Mouse (Mus musculus) liver, embryonic 16.5 days (tissue): ENCODE measurements around the gene Tcp11. TPM values are rescaled to one million over a fixed set of nuclear protein-coding genes. Genes with fewer than 3 reads are reported as not detected.

Experiments used
- ATAC-seq: fragments of 200-750 bp; cut with Nextera tagmentation; 2 replicates; pipeline ENCODE4 v1.8.0; 2017; ENCODE audit warnings: low read depth, mild to moderate bottlenecking, moderate number of reproducible peaks, moderate library complexity
- H3K27ac ChIP-seq: fragments of 300-500 bp; sonication (generic); 2 replicates; pipeline ENCODE4 v1.5.1; 2014; ENCODE audit warnings: mild to moderate bottlenecking, low read length
- H3K27me3 ChIP-seq: fragments of 300-500 bp; sonication (generic); 2 replicates; pipeline ENCODE4 v1.6.1; 2014; ENCODE audit warnings: low read depth, low read length, mixed read lengths; ENCODE audit not compliant: control insufficient read depth, insufficient read depth
- H3K36me3 ChIP-seq: fragments of 300-500 bp; sonication (generic); 2 replicates; pipeline ENCODE4 v1.6.1; 2014; ENCODE audit warnings: mild to moderate bottlenecking; ENCODE audit not compliant: control insufficient read depth, insufficient read depth
- H3K4me1 ChIP-seq: fragments of 300-500 bp; sonication (generic); 2 replicates; pipeline ENCODE4 v1.6.1; 2014; ENCODE audit warnings: low read depth, low read length, mixed read lengths; ENCODE audit not compliant: control insufficient read depth
- H3K4me2 ChIP-seq: fragments of 300-500 bp; sonication (generic); 2 replicates; pipeline ENCODE4 v1.6.1; 2014; ENCODE audit warnings: low read depth, low read length, mixed read lengths
- H3K4me3 ChIP-seq: fragments of 300-500 bp; sonication (generic); 2 replicates; pipeline ENCODE4 v1.5.1; 2014; ENCODE audit warnings: low read depth, mild to moderate bottlenecking, low read length
- H3K9ac ChIP-seq: fragments of 300-500 bp; sonication (generic); 2 replicates; pipeline ENCODE4 v1.6.1; 2014; ENCODE audit warnings: low read depth, low read length
- H3K9me3 ChIP-seq: fragments of 300-500 bp; sonication (generic); replicated peaks from 2 replicates; pipeline ENCODE4 v1.6.1; 2016; ENCODE audit warnings: low read length; ENCODE audit not compliant: control insufficient read depth
- WGBS: fragments of 180-500 bp; shearing (Covaris S2); extraction: QIAGEN DNeasy Blood & Tissue Kit; methylation state at CpG from one replicate; pipeline ENCODE4 v1.1.7; 2014; ENCODE audit not compliant: insufficient replicate concordance; 5-methylcytosine and 5-hydroxymethylcytosine counted together
- polyA plus RNA-seq: library from polyadenylated mRNA; unstranded; fragments of >200 nt; fragmentation: Nextera tagmentation; extraction: Ambion mirVana; gene quantifications from 2 replicates; pipeline ENCODE4 v1.2.1, GENCODE M21; 2015

Gene Tcp11
- 0.06 and 0.14 TPM in 2 replicates for polyA plus RNA-seq

DNA sequence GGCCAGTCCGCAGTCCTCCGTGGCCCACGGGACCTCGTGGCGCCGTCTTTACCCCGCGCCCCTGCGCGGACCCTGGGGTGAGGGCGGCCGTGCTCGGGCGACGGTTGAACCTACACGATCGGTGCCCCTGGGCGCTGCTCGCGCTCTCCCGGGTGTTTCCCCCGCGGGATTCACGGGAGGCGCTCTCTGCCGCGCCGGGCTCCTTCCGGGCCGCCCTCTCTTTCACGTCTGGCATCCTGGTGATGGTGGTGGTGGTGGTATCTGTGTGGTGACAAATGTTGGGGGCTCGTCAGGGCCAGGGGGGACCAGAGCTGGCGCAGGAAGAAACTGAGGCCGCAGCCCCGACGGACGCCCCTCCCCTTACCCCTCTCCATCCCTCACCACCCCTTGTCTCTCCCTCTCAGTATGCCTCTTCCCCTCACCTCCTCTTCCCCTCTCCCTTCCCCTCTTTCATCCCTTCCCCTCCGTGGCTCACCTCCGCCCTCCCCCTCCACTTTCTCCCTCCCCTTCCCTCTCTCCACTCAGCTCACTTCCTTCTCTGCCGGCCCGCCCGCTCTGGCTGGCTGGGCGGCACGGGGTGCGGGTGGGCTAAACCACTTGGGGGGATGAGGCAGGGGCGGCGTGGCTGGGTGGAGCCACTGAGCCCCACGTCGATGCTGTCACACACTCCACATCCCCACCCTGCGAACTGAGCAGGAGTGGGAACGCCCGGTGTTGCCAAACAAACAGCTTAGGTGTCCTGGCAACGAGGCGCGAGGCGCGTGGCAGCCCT lies at the start of gene Tcp11:
Gene Tcp11, minus strand, starts transcription at position 595 of the 772 bp plus-strand sequence.
- peak within 1 kb of the TSS; percentile 41; the same call in 1 of the 2 replicates for H3K9ac ChIP-seq
- no peak within 1 kb of the TSS for H3K27ac ChIP-seq
- peak within 1 kb of the TSS; percentile 64 for H3K4me3 ChIP-seq
- H3K4me1 ChIP-seq = peaks cover 14% of the 10 kb centered on the region
- H3K36me3 ChIP-seq = no peaks in the 10 kb centered on the region
- no peaks in the 10 kb centered on the region for H3K9me3 ChIP-seq
- 2% methylated on average over 53 of the region's 57 CpGs for WGBS
- peak; percentile 43 for ATAC-seq
- peak within 1 kb of the TSS; percentile 95 for H3K4me2 ChIP-seq
- peaks cover 14% of the 10 kb centered on the region for H3K27me3 ChIP-seq

- no peak overlapping the region for H3K27ac ChIP-seq
- no peak overlapping the region for H3K9ac ChIP-seq
- WGBS = 57% methylated on average over 5 of the region's 5 CpGs
- H3K4me1 ChIP-seq = no peaks in the 10 kb centered on the region
- no peak overlapping the region for H3K4me2 ChIP-seq
- no peaks in the 10 kb centered on the region for H3K9me3 ChIP-seq
- H3K36me3 ChIP-seq = no peaks in the 10 kb centered on the region
- H3K27me3 ChIP-seq = no peaks in the 10 kb centered on the region
- no peak overlapping the region for H3K4me3 ChIP-seq
- ATAC-seq = no peak
Observed at GRCm38 (mm10) chr17:28129796-28130195, 49.4 kb upstream of the Tcp11 start.

- no peaks in the 10 kb centered on the region for H3K4me1 ChIP-seq
- no peak for ATAC-seq
- no peaks in the 10 kb centered on the region for H3K9me3 ChIP-seq
- no peaks in the 10 kb centered on the region; the same call in 1 of the 2 replicates for H3K27me3 ChIP-seq
- WGBS = 44% methylated on average over 8 of the region's 8 CpGs
- no peaks in the 10 kb centered on the region for H3K36me3 ChIP-seq
- no peak overlapping the region for H3K4me2 ChIP-seq
- H3K27ac ChIP-seq = no peak overlapping the region
- no peak overlapping the region for H3K4me3 ChIP-seq
- H3K9ac ChIP-seq = no peak overlapping the region
Observed at GRCm38 (mm10) chr17:28124368-28124767, 43.9 kb upstream of the Tcp11 start.

GRCm38 (mm10) chr17:28123627-28124026 lies 43.2 kb upstream of the Tcp11 start:
- Histone ChIP-seq H3K36me3 (no peaks in the 10 kb centered on the region), H3K4me2 (no peak overlapping the region), H3K4me1 (no peaks in the 10 kb centered on the region), H3K9ac (no peak overlapping the region), H3K9me3 (no peaks in the 10 kb centered on the region), H3K4me3 (no peak overlapping the region), H3K27ac (no peak overlapping the region), H3K27me3 (no peaks in the 10 kb centered on the region; the same call in 1 of the 2 replicates)
- no peak for ATAC-seq
- 53% methylated on average over 7 of the region's 7 CpGs for WGBS

GRCm38 (mm10) chr17:28122949-28123348 lies 42.5 kb upstream of the Tcp11 start:
- H3K4me1 ChIP-seq = no peaks in the 10 kb centered on the region
- 60% methylated on average over 13 of the region's 13 CpGs for WGBS
- no peaks in the 10 kb centered on the region for H3K9me3 ChIP-seq
- no peak overlapping the region for H3K9ac ChIP-seq
- H3K27ac ChIP-seq = no peak overlapping the region
- no peak for ATAC-seq
- no peak overlapping the region for H3K4me2 ChIP-seq
- no peak overlapping the region for H3K4me3 ChIP-seq
- no peaks in the 10 kb centered on the region for H3K36me3 ChIP-seq
- no peaks in the 10 kb centered on the region; the same call in 1 of the 2 replicates for H3K27me3 ChIP-seq

GRCm38 (mm10) chr17:28120460-28120859 lies 40.0 kb upstream of the Tcp11 start:
- no peaks in the 10 kb centered on the region for H3K9me3 ChIP-seq
- no peak overlapping the region for H3K4me2 ChIP-seq
- H3K27me3 ChIP-seq = no peaks in the 10 kb centered on the region; the same call in 1 of the 2 replicates
- H3K9ac ChIP-seq = no peak overlapping the region
- WGBS = 70% methylated on average over 5 of the region's 5 CpGs
- H3K4me1 ChIP-seq = no peaks in the 10 kb centered on the region
- no peak overlapping the region for H3K27ac ChIP-seq
- no peak for ATAC-seq
- no peak overlapping the region for H3K4me3 ChIP-seq
- no peaks in the 10 kb centered on the region for H3K36me3 ChIP-seq

DNA sequence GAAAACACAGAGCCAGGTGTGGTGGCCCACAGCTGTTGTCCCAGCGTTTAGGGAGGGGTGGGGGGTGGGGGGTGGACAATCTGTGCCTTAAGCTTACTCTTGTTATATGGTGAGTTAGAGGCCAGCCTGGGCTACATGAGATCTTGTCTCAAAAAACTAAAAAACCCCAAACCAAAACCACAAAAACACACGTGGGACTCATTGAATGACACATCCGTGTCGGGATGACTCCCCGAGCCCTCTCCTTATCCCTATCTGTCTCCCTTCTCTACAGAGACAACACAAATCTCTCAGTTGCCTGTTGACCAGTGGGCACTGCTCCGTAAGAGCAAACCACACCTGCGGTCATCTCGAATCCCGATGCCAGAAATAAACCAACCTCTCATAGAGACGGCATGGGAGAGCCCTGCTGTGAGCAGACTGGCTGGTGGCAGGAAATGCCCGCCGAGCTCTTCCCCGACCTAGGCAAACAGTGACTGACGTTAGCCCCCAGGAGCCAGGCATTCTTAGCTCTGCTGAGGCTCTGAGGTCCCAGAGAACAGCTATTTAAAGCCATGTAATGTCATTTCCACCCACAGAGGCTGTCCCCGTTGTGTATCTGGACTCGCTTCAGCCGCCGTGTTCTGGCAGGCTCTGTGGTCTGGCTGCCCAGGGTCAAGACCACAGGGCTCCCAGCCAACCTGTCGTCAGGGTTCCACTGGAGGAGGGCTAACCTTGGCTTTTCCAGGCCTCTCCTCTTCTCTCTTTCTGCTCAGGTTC lies 37.2 kb upstream of the Tcp11 start:
- no peak overlapping the region for H3K4me2 ChIP-seq
- no peak for ATAC-seq
- H3K4me1 ChIP-seq = no peaks in the 10 kb centered on the region
- 19% methylated on average over 19 of the region's 19 CpGs for WGBS
- H3K9me3 ChIP-seq = no peaks in the 10 kb centered on the region
- no peaks in the 10 kb centered on the region for H3K36me3 ChIP-seq
- H3K27me3 ChIP-seq = no peaks in the 10 kb centered on the region; the same call in 1 of the 2 replicates
- H3K4me3 ChIP-seq = no peak overlapping the region
- no peak overlapping the region for H3K27ac ChIP-seq
- no peak overlapping the region for H3K9ac ChIP-seq

- Histone ChIP-seq H3K36me3 (no peaks in the 10 kb centered on the region), H3K27ac (no peak overlapping the region), H3K4me1 (no peaks in the 10 kb centered on the region), H3K4me3 (no peak overlapping the region), H3K4me2 (no peak overlapping the region), H3K27me3 (no peaks in the 10 kb centered on the region; the same call in 1 of the 2 replicates), H3K9me3 (no peaks in the 10 kb centered on the region), H3K9ac (no peak overlapping the region)
- 78% methylated on average over 9 of the region's 9 CpGs for WGBS
- no peak for ATAC-seq
Observed at GRCm38 (mm10) chr17:28116335-28116734, 35.9 kb upstream of the Tcp11 start.

- 67% methylated on average over 8 of the region's 8 CpGs for WGBS
- ATAC-seq = no peak
Observed at GRCm38 (mm10) chr17:28112266-28112665, 31.8 kb upstream of the Tcp11 start.

More at GRCm38 (mm10) chr17:28112266-28112665, 31.8 kb upstream of the Tcp11 start:
- H3K9me3 ChIP-seq = no peaks in the 10 kb centered on the region
- H3K27me3 ChIP-seq = no peaks in the 10 kb centered on the region
- H3K36me3 ChIP-seq = no peaks in the 10 kb centered on the region
- no peak overlapping the region for H3K27ac ChIP-seq
- H3K4me3 ChIP-seq = no peak overlapping the region
- H3K4me2 ChIP-seq = no peak overlapping the region
- H3K4me1 ChIP-seq = no peaks in the 10 kb centered on the region
- H3K9ac ChIP-seq = no peak overlapping the region
